Mouse (Mus musculus) adrenal gland, adult 8-10 months (tissue): Measurements from ENCODE around the gene Olfr6. TPM values are rescaled to one million over a fixed set of nuclear protein-coding genes. Genes with fewer than 3 reads are reported as not detected.
"Not testable (repeated sequence)": the region's sequence is repeated elsewhere in the genome, so short reads cannot be mapped to it uniquely, and the experiment has no call there.

Source experiments
- DNase-seq: peaks from one replicate; pipeline ENCODE4 v3.0.0; 2022
- total RNA-seq, 4 experiments: library from RNA; stranded (reverse); gene quantifications; 2 replicates each; pipeline ENCODE4 v1.2.4; 2022

The Olfr6 gene
- not detected for total RNA-seq

DNA sequence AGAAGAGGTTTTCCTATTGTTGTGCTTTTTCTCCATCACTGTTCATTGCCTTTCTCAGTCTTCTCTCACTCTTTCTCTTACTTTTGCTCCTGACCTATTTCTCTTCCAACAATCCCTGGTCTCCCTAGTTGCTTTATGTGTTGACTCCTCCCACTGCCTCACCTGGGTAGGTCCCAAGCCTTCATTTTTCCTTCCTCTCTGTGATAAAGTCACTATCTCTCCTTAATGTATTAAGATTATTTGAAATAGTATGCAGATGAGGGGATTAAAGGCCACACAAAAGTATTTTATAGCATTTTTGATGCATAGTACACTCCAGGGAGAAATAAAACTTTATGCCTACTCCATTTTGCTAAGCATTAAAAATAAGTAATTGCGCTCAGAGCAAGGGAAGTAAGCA is at the start of gene Olfr6:
Gene Olfr6, minus strand, starts transcription at position 101 of the 400 bp plus-strand sequence.
- DNase-seq: no peak

DNA sequence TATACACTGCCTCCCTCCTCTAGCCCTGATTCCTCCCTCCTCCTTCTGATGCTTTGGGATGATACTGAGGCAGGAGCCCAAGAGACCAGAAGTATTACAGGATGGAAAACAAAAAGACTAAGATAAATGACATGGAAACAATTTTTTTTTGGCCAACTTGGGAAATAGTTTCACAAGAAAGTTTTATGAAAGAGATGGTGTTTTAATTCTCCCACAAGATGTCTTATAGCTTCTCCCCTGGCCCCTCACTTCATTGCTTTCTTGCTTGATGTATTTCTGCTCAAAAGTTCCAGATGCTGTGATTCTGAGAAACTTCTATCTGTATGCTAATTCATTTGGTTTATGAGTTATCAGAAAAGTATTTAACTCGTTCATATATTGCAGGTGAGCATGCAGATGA is 42.2 kb upstream of the Olfr6 start, which contains the start of gene Olfr2:
Gene Olfr2, minus strand, starts transcription at position 101 of the 400 bp plus-strand sequence.
- no peak for DNase-seq

DNA sequence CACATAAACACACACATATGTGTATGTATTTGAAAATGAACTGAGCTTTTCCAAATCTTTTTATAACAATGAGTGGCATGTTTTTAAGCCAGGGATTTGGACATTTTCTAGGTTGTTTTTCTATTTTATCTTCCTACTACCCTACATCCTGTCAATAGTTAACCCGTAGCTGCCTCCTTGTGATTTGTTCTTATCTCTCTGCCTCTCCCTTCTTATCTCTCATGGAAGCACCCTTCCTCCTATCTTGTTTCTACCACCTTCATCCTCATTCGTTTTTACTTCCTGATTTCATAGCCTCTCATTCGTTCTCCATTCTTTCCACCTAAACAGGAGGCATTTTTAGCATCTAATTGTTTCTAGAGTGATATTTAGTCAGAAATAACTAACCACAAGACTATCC is 40.4 kb upstream of the Olfr6 start:
- DNase-seq: no peak

DNA sequence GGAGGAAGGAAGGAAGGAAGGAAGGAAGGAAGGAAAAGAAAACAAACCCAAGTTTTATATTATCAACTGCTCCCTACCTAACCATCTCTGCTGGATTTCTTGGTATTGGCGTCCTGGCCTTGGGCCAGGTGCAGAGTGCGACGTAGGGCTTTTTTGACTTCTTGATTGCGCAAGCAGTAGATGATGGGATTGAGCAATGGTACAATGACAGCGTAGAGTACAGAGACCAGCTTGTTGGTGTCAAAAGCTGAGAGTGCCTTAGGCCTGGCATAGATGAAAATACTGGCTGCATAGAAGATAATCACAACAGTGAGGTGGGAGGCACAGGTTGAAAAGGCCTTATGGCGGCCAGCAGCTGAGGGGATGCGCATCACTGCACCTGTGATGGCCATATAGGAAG is 37.1 kb upstream of the Olfr6 start:
- no peak for DNase-seq

DNA sequence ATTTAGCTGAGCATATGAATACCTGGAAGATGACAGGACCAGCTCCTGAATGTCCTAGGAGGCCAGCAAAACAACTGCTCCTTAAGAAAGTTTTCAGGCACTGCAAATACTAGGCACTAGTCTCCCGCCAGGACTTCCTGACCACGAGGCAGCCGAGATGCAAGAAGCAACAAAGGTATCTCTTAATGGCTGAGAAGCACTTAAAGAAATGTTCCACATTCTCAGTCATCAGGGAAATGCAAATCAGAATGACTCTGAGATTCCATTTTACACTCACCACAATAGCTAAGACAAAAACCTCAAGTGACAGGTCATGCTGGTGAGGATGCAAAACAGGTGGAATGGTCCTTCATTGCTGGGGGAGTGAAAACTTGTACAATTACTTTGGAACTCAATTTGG is 21.5 kb upstream of the Olfr6 start:
- DNase-seq: no peak

DNA sequence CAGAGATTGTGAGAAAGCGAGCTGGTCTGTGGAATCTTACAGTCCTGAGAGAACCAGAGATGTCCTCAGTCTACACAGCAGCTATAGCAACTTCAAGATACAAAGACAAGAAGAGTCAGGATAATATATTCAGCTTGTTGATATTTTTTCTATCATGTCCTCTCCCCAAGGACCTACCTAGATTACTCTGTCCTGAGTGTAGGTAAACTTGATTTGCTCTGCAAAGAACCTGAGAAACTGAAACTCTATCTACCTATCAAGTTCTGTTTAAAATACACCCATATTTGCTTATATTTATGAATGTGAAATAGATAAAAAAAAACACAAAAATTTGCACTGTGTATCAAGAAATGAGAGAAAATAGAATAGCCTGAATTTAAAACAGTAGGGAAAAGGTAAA is 11.6 kb upstream of the Olfr6 start, which contains the start of gene Olfr711:
Gene Olfr711, minus strand, starts transcription at position 101 of the 400 bp plus-strand sequence.
- no peak for DNase-seq

DNA sequence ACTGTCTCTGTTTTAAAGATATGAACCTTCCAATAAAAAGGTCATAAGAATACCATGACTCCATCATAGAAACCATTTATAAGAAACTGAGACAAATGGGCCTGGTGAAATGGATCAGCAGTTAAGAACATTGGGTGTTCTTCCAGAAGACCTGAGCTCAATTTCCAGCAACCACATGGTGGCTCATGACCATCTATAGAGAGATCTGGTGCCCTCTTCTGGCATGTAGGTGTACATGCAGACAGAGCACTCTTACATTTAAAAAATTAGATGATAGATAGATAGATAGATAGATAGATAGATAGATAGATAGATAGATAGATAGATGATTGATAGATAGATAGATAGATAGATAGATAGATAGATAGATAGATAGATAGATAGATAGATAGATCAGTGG is 3.8 kb upstream of the Olfr6 start:
- DNase-seq: not testable (repeated sequence)

DNA sequence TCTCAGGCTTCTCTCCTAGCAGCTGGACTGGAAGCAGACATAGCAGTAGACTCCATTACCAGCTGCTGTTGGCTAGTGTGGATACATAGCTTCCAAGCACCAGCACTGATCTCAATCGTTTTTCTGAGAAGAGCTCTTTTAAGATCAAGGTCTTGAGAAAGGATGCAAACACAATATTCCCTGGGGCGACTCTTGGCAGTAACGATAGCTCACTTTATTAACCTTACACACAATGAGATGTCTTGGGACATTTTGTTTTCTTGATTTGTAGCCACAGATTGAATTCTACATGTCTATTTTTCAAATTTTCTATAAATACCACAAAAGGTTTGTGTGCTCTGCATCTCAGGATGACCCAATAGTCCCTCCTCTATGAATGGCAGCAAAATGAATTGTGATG is 15.5 kb downstream of the Olfr6 start, which contains the start of gene Olfr710:
Gene Olfr710, minus strand, starts transcription at position 101 of the 400 bp plus-strand sequence.
- no peak for DNase-seq

DNA sequence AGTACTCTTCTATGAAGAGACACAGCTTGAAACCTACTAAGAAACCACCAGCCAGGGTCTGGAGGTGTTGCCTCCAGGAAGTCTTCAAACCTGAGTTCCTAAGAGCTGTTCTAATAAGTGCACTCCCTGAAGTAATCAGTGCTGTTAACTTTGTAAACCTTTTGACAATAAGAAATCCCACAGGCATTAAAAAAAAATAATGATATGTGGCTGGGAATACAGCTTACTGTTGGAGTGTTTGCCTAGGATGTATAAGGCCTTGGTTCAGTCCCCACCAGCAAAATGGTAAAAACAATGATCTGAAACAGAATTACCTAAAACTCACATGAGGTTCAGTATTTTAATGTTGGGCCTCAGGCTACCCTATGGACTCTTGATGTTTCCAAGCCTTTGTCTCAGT is 31.6 kb downstream of the Olfr6 start, which contains the start of gene Olfr709-ps1:
Gene Olfr709-ps1, minus strand, starts transcription at position 101 of the 400 bp plus-strand sequence.
- DNase-seq: no peak

DNA sequence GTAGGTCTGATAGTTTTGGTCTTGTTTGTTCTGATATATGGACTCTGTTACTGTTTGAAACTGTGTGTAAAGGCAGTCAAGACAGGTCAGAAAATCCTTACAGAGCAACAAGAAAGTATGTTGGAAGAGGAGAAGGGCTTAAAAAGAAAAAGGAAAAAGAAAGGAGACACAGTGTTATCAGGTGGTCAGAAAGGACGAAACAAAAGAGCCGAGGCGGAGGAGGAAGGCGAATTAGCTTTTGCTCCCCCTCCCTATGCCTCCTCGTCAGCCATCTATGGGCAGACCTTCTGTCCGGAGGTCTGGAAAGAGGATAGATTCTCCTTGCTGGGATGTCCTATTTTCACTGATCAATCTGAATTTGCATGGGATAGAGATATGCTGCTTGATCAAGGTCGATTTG is 42.8 kb downstream of the Olfr6 start:
- DNase-seq: not testable (repeated sequence)

DNA sequence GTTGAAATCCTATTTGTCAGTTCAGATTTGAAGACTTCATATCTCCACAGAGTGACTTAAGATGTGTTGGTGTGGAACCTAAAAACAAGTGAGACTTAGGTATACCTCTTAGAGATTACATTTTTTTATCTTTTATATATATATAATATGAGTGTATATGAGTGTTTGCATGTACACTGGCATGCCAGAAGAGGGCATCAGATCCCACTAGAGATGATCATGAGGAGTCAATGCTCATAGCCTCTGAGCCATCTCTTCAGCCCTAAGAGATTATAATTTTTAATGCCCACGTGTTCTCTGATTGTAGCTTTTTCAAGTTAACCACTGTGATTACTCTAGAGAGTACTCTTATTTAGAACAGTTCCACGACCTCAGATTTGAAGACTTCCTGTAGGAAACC is 56.1 kb downstream of the Olfr6 start, which contains the start of gene Olfr1532-ps1:
Gene Olfr1532-ps1, plus strand, starts transcription at position 326 of the 400 bp plus-strand sequence.
- DNase-seq: no peak

Other genes with a start within 250 kb of the Olfr6 start
- gene Olfr695, start 247.5 kb downstream of the Olfr6 start, total RNA-seq: not detected
- not detected for gene Olfr697, start 221.5 kb downstream of the Olfr6 start, total RNA-seq
- gene Olfr698, start 208.5 kb downstream of the Olfr6 start, total RNA-seq: not detected
- gene Olfr699, start 170.7 kb downstream of the Olfr6 start, total RNA-seq: not detected
- not detected for gene Olfr700, start 155.1 kb downstream of the Olfr6 start, total RNA-seq
- gene Olfr701, start 149.8 kb downstream of the Olfr6 start, total RNA-seq: not detected
- not detected for gene Olfr702, start 130.0 kb downstream of the Olfr6 start, total RNA-seq
- not detected for gene Olfr703, start 120.6 kb downstream of the Olfr6 start, total RNA-seq
- gene Olfr704, start 100.8 kb downstream of the Olfr6 start, total RNA-seq: not detected
- not detected for gene Olfr705, start 87.0 kb downstream of the Olfr6 start, total RNA-seq
- gene Olfr706, start 75.8 kb downstream of the Olfr6 start, total RNA-seq: not detected
- not detected for gene Olfr707, start 62.7 kb downstream of the Olfr6 start, total RNA-seq
- not detected for gene Olfr1532-ps1, start 55.9 kb downstream of the Olfr6 start, total RNA-seq
- not detected for gene Olfr709-ps1, start 31.7 kb downstream of the Olfr6 start, total RNA-seq
- not detected for gene Olfr710, start 15.6 kb downstream of the Olfr6 start, total RNA-seq
- gene Olfr711, start 11.5 kb upstream of the Olfr6 start, total RNA-seq: not detected
- not detected for gene Olfr2, start 42.1 kb upstream of the Olfr6 start, total RNA-seq
- gene Olfr713, start 67.2 kb upstream of the Olfr6 start, total RNA-seq: not detected
- gene Olfr714, start 107.0 kb upstream of the Olfr6 start, total RNA-seq: not detected
- not detected for gene Olfr17, start 129.3 kb upstream of the Olfr6 start, total RNA-seq
- not detected for gene Olfr715b, start 146.4 kb upstream of the Olfr6 start, total RNA-seq
- not detected for gene Olfr715, start 167.1 kb upstream of the Olfr6 start, total RNA-seq
- not detected for gene Olfr716, start 174.4 kb upstream of the Olfr6 start, total RNA-seq
- gene Nlrp14, start 203.1 kb upstream of the Olfr6 start, total RNA-seq: not detected
- gene Rbmxl2, start 245.5 kb upstream of the Olfr6 start, total RNA-seq: not detected